Mouse (Mus musculus): Measurements from ENCODE around the gene Chst11. TPM values are rescaled to one million over a fixed set of nuclear protein-coding genes. Genes with fewer than 3 reads are reported as not detected.

The Chst11 gene
- polyA plus RNA-seq, 1 experiment, result not detected

GRCm38 (mm10) chr10:83036340-83037045 lies 51.2 kb downstream of the Chst11 start:
- no peak for TF ChIP-seq CTCF (IDR thresholded peaks at IDR 0.05; ENCODE audit: insufficient read depth, low read depth, low read length)
- no peak for TF ChIP-seq POLR2A (IDR thresholded peaks at IDR 0.05; ENCODE audit: insufficient read depth, low read depth, low read length)
- H3K27ac ChIP-seq (ENCODE audit: insufficient read depth, low read depth, low read length), result no peak overlapping the region
- WGBS, result 88% methylated on average over 20 of the region's 20 CpGs
- peaks cover 19% of the 10 kb centered on the region for H3K4me1 ChIP-seq (ENCODE audit: control insufficient read depth, insufficient read depth, low read length)
- no peak overlapping the region for H3K4me3 ChIP-seq (ENCODE audit: insufficient read depth, low read depth, low read length)

- 85% methylated on average over 9 of the region's 9 CpGs for WGBS
- Histone ChIP-seq H3K27ac (ENCODE audit: insufficient read depth, low read depth, low read length) (no peak overlapping the region), H3K4me3 (ENCODE audit: insufficient read depth, low read depth, low read length) (no peak overlapping the region), H3K4me1 (ENCODE audit: control insufficient read depth, insufficient read depth, low read length) (peaks cover 20% of the 10 kb centered on the region)
- TF ChIP-seq POLR2A (IDR thresholded peaks at IDR 0.05; ENCODE audit: insufficient read depth, low read depth, low read length), result no peak
- TF ChIP-seq CTCF (IDR thresholded peaks at IDR 0.05; ENCODE audit: insufficient read depth, low read depth, low read length), result no peak
Measured at GRCm38 (mm10) chr10:83038166-83038565, 52.9 kb downstream of the Chst11 start.

GRCm38 (mm10) chr10:83039414-83039813 lies 54.1 kb downstream of the Chst11 start:
- no peak overlapping the region for H3K4me3 ChIP-seq (ENCODE audit: insufficient read depth, low read depth, low read length)
- 87% methylated on average over 10 of the region's 10 CpGs for WGBS
- H3K27ac ChIP-seq (ENCODE audit: insufficient read depth, low read depth, low read length), result no peak overlapping the region
- H3K4me1 ChIP-seq (ENCODE audit: control insufficient read depth, insufficient read depth, low read length), result peaks cover 17% of the 10 kb centered on the region
- TF ChIP-seq CTCF (IDR thresholded peaks at IDR 0.05; ENCODE audit: insufficient read depth, low read depth, low read length) (no peak), POLR2A (IDR thresholded peaks at IDR 0.05; ENCODE audit: insufficient read depth, low read depth, low read length) (no peak)

GRCm38 (mm10) chr10:83041875-83042274 lies 56.6 kb downstream of the Chst11 start:
- Histone ChIP-seq H3K27ac (ENCODE audit: insufficient read depth, low read depth, low read length) (no peak overlapping the region), H3K4me3 (ENCODE audit: insufficient read depth, low read depth, low read length) (no peak overlapping the region), H3K4me1 (ENCODE audit: control insufficient read depth, insufficient read depth, low read length) (peaks cover 12% of the 10 kb centered on the region)
- 84% methylated on average over 9 of the region's 9 CpGs for WGBS
- TF ChIP-seq CTCF (IDR thresholded peaks at IDR 0.05; ENCODE audit: insufficient read depth, low read depth, low read length) (no peak), POLR2A (IDR thresholded peaks at IDR 0.05; ENCODE audit: insufficient read depth, low read depth, low read length) (no peak)

- Histone ChIP-seq H3K27ac (ENCODE audit: insufficient read depth, low read depth, low read length) (no peak overlapping the region), H3K4me1 (ENCODE audit: control insufficient read depth, insufficient read depth, low read length) (peaks cover 8% of the 10 kb centered on the region), H3K4me3 (ENCODE audit: insufficient read depth, low read depth, low read length) (no peak overlapping the region)
- TF ChIP-seq POLR2A (IDR thresholded peaks at IDR 0.05; ENCODE audit: insufficient read depth, low read depth, low read length) (no peak), CTCF (IDR thresholded peaks at IDR 0.05; ENCODE audit: insufficient read depth, low read depth, low read length) (no peak)
- WGBS, result 59% methylated on average over 10 of the region's 10 CpGs
Measured at GRCm38 (mm10) chr10:83042613-83043477, 57.5 kb downstream of the Chst11 start.

GRCm38 (mm10) chr10:83043478-83044259 lies 58.4 kb downstream of the Chst11 start:
- H3K4me3 ChIP-seq (ENCODE audit: insufficient read depth, low read depth, low read length), result no peak overlapping the region
- H3K27ac ChIP-seq (ENCODE audit: insufficient read depth, low read depth, low read length), result no peak overlapping the region
- WGBS, result 84% methylated on average over 2 of the region's 2 CpGs
- TF ChIP-seq CTCF (IDR thresholded peaks at IDR 0.05; ENCODE audit: insufficient read depth, low read depth, low read length), result no peak
- no peak for TF ChIP-seq POLR2A (IDR thresholded peaks at IDR 0.05; ENCODE audit: insufficient read depth, low read depth, low read length)
- peaks cover 11% of the 10 kb centered on the region for H3K4me1 ChIP-seq (ENCODE audit: control insufficient read depth, insufficient read depth, low read length)

GRCm38 (mm10) chr10:83049174-83049780 lies 64.0 kb downstream of the Chst11 start:
- Histone ChIP-seq H3K27ac (ENCODE audit: insufficient read depth, low read depth, low read length) (peak overlapping the region; percentile 20; the same call in 1 of the 2 replicates), H3K4me3 (ENCODE audit: insufficient read depth, low read depth, low read length) (no peak overlapping the region), H3K4me1 (ENCODE audit: control insufficient read depth, insufficient read depth, low read length) (peaks cover 15% of the 10 kb centered on the region)
- TF ChIP-seq CTCF (IDR thresholded peaks at IDR 0.05; ENCODE audit: insufficient read depth, low read depth, low read length), result no peak
- TF ChIP-seq POLR2A (IDR thresholded peaks at IDR 0.05; ENCODE audit: insufficient read depth, low read depth, low read length), result no peak
- WGBS, result 29% methylated on average over 12 of the region's 12 CpGs

- WGBS, result 85% methylated on average over 10 of the region's 10 CpGs
- no peak for TF ChIP-seq POLR2A (IDR thresholded peaks at IDR 0.05; ENCODE audit: insufficient read depth, low read depth, low read length)
- no peak for TF ChIP-seq CTCF (IDR thresholded peaks at IDR 0.05; ENCODE audit: insufficient read depth, low read depth, low read length)
- Histone ChIP-seq H3K4me1 (ENCODE audit: control insufficient read depth, insufficient read depth, low read length) (peaks cover 21% of the 10 kb centered on the region), H3K4me3 (ENCODE audit: insufficient read depth, low read depth, low read length) (no peak overlapping the region), H3K27ac (ENCODE audit: insufficient read depth, low read depth, low read length) (no peak overlapping the region)
Measured at GRCm38 (mm10) chr10:83053886-83054550, 68.7 kb downstream of the Chst11 start.
